Mouse (Mus musculus) liver, adult 2 months (tissue): Measurements from ENCODE around the gene Syn3. TPM values are rescaled to one million over a fixed set of nuclear protein-coding genes. Genes with fewer than 3 reads are reported as not detected.

Experiments
- DNase-seq: peaks from one replicate; pipeline ENCODE4 v3.0.0-alpha.2; 2011; ENCODE audit warnings: low read depth, low spot score; ENCODE audit errors: extremely low read depth
- H3K27ac ChIP-seq: fragments of 200-500 bp; replicated peaks from 2 replicates; pipeline ENCODE4 v1.5.1; 2012; ENCODE audit warnings: low read depth, mild to moderate bottlenecking, control low read depth, inconsistent platforms, low read length; ENCODE audit not compliant: insufficient read depth
- H3K27me3 ChIP-seq: fragments of 200-500 bp; 2 replicates; pipeline ENCODE4 v1.6.1; 2012; ENCODE audit warnings: mild to moderate bottlenecking, moderate library complexity, low read length, inconsistent platforms; ENCODE audit not compliant: control insufficient read depth, insufficient read depth
- H3K36me3 ChIP-seq: fragments of 200-500 bp; 2 replicates; pipeline ENCODE4 v1.6.1; 2012; ENCODE audit warnings: low read length, inconsistent platforms; ENCODE audit not compliant: control insufficient read depth, insufficient read depth
- H3K4me1 ChIP-seq: fragments of 200-500 bp; 2 replicates; pipeline ENCODE4 v1.6.1; 2011; ENCODE audit warnings: low read length; ENCODE audit not compliant: control insufficient read depth, insufficient read depth
- H3K4me3 ChIP-seq: fragments of 200-500 bp; 2 replicates; pipeline ENCODE4 v1.5.1; 2011; ENCODE audit warnings: low read depth, mild to moderate bottlenecking, control low read depth, low read length, moderate library complexity; ENCODE audit not compliant: insufficient read depth
- H3K79me2 ChIP-seq: fragments of 200-500 bp; 2 replicates; pipeline ENCODE4 v1.6.1; 2012; ENCODE audit warnings: inconsistent platforms, mild to moderate bottlenecking, low read length, moderate library complexity; ENCODE audit not compliant: control insufficient read depth, insufficient read depth
- H3K9ac ChIP-seq: fragments of 200-500 bp; 2 replicates; pipeline ENCODE4 v1.6.1; 2012; ENCODE audit warnings: low read depth, mild to moderate bottlenecking, control low read depth, inconsistent platforms, low read length
- CTCF ChIP-seq: fragments of 200-500 bp; IDR thresholded peaks from 2 replicates; pipeline ENCODE4 v1.5.1; 2011; ENCODE audit warnings: low read depth, low read length, control low read depth
- POLR2A ChIP-seq: fragments of 200-500 bp; IDR thresholded peaks from 2 replicates; pipeline ENCODE4 v1.6.1; 2011; ENCODE audit warnings: low read length, control low read depth; ENCODE audit not compliant: insufficient read depth; ENCODE audit errors: extremely low read depth
- WGBS: fragments of 180-500 bp; shearing (Covaris S2); methylation state at CpG from one replicate; pipeline ENCODE4 v1.1.7; 2018; 5-methylcytosine and 5-hydroxymethylcytosine counted together
- polyA plus RNA-seq: library from polyadenylated mRNA; depleted of rRNA; stranded (reverse); fragments of >200 nt; gene quantifications from 2 replicates; pipeline ENCODE4 v1.2.3, GENCODE M21; 2012
- total RNA-seq: library from RNA; depleted of rRNA; stranded (reverse); fragments of >200 nt; gene quantifications from 2 replicates; pipeline ENCODE4 v1.2.3, GENCODE M21; 2014

Gene Syn3
- total and polyA plus RNA-seq, 2 experiments = 0.81 to 0.83 TPM

- Histone ChIP-seq H3K36me3 (no peaks in the 10 kb centered on the region), H3K79me2 (no peaks in the 10 kb centered on the region), H3K4me1 (no peaks in the 10 kb centered on the region), H3K27ac (no peak overlapping the region), H3K27me3 (no peaks in the 10 kb centered on the region), H3K4me3 (no peak overlapping the region), H3K9ac (no peak overlapping the region)
- DNase-seq = no peak
- TF ChIP-seq POLR2A = no peak
- TF ChIP-seq CTCF = no peak
- WGBS = 85% methylated on average over 6 of the region's 6 CpGs
Observed at GRCm38 (mm10) chr10:86098363-86098762, 400.3 kb downstream of the Syn3 start.

DNA sequence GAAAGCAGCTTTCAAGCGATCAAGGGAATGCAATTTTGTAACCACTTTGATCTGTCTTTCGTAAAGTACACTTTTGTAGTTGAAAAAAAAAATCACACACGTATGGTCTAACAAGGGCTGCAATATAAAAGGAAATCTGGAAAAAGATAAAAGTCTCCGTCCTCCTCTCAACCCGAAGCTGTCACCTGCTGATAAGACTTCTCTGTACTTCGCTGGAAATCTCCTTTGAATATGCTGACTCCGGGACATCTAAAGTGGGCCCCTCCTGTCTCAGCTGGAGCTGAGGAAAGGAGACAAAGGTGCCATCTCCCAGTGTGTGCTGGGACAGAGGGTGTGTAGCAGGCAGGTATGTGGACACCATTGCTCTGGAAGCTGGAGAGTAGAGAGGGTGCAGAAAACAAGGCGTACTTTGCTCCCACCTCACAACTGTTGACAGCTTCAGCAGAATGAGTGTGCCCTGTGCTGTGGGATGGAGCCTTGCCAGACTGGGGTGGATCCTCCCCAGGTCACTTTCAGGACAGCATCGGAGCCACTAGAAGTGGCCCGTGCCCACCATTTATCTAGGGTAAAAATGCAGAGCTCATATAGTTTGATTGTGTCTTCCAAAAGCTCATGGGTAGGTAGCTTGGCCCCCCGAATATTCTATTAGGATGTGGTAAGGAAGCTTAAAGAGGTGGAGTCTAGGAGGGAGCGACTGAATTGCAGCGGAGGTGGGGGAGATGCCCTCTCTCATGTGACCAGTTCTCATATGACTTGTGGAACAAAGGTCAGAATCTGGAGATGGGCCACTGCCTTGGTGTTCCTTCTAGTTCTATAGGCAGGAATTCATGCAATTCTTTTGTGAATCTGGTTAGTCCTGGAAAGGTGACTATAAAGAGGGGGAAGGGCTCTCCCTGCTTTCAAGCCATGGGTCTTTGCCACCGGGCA, 405.3 kb downstream of the Syn3 start:
- DNase-seq = peak; percentile 12
- WGBS = 73% methylated on average over 14 of the region's 14 CpGs
- H3K4me3 ChIP-seq = no peak overlapping the region
- H3K4me1 ChIP-seq = no peaks in the 10 kb centered on the region
- no peak for TF ChIP-seq CTCF
- no peaks in the 10 kb centered on the region for H3K79me2 ChIP-seq
- no peak overlapping the region for H3K27ac ChIP-seq
- H3K27me3 ChIP-seq = no peaks in the 10 kb centered on the region
- H3K9ac ChIP-seq = no peak overlapping the region
- no peaks in the 10 kb centered on the region for H3K36me3 ChIP-seq

GRCm38 (mm10) chr10:86091919-86092318, 406.8 kb downstream of the Syn3 start:
- TF ChIP-seq POLR2A (no peak), CTCF (peak; percentile 68)
- Histone ChIP-seq H3K27ac (no peak overlapping the region), H3K79me2 (no peaks in the 10 kb centered on the region), H3K4me3 (no peak overlapping the region), H3K9ac (no peak overlapping the region), H3K36me3 (no peaks in the 10 kb centered on the region), H3K4me1 (no peaks in the 10 kb centered on the region), H3K27me3 (no peaks in the 10 kb centered on the region)
- no peak for DNase-seq
- 55% methylated on average over 10 of the region's 10 CpGs for WGBS

DNA sequence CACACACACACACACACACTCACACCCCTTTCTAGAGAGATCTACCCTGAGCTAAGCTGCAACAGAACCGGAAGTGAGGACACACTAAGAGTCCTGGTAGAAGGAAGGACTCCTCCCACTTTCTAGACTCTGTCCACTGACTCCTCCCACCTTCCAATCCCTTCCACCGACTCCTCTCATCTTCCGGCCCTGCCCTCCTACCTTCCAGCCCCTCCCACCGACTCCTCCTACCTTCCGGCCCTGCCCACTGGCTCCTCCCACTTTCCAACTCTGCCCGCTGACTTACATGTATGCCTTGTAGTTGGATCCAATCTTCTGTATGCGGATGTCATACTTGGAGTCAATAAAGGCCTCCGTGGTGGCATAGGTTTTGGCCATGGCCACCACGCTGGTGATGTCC, 418.8 kb downstream of the Syn3 start:
- Histone ChIP-seq H3K36me3 (no peaks in the 10 kb centered on the region), H3K4me3 (no peak overlapping the region), H3K4me1 (no peaks in the 10 kb centered on the region), H3K9ac (no peak overlapping the region), H3K27me3 (no peaks in the 10 kb centered on the region), H3K27ac (no peak overlapping the region), H3K79me2 (no peaks in the 10 kb centered on the region)
- TF ChIP-seq POLR2A (no peak), CTCF (no peak)
- 79% methylated on average over 9 of the region's 9 CpGs for WGBS
- no peak for DNase-seq

- 97% methylated on average over 2 of the region's 2 CpGs for WGBS
- TF ChIP-seq POLR2A = no peak
- TF ChIP-seq CTCF = no peak
- no peak overlapping the region for H3K27ac ChIP-seq
- H3K27me3 ChIP-seq = no peaks in the 10 kb centered on the region
- no peaks in the 10 kb centered on the region for H3K36me3 ChIP-seq
- no peak overlapping the region for H3K9ac ChIP-seq
- DNase-seq = no peak
- no peak overlapping the region for H3K4me3 ChIP-seq
- H3K4me1 ChIP-seq = 0 out of 2 replicates have a peak, but pooled peaks cover 2% of the 10 kb centered on the region
- no peaks in the 10 kb centered on the region for H3K79me2 ChIP-seq
Observed at GRCm38 (mm10) chr10:86078761-86079160, 419.9 kb downstream of the Syn3 start.

- Histone ChIP-seq H3K27ac (no peak overlapping the region), H3K4me3 (no peak overlapping the region), H3K4me1 (0 out of 2 replicates have a peak, but pooled peaks cover 2% of the 10 kb centered on the region), H3K36me3 (no peaks in the 10 kb centered on the region), H3K79me2 (no peaks in the 10 kb centered on the region), H3K9ac (no peak overlapping the region), H3K27me3 (no peaks in the 10 kb centered on the region)
- TF ChIP-seq CTCF = no peak
- no peak for TF ChIP-seq POLR2A
- no peak for DNase-seq
- WGBS = 93% methylated on average over 2 of the region's 2 CpGs
Observed at GRCm38 (mm10) chr10:86077272-86077671, 421.4 kb downstream of the Syn3 start.
